Mouse (Mus musculus): ENCODE measurements at regions not wholly inside any gene's neighbourhood (a gene's known extent, or its start where the extent isn't known, plus 50 kb on each side); places are given as distances from the start of the nearest gene placed in this dataset.

DNA sequence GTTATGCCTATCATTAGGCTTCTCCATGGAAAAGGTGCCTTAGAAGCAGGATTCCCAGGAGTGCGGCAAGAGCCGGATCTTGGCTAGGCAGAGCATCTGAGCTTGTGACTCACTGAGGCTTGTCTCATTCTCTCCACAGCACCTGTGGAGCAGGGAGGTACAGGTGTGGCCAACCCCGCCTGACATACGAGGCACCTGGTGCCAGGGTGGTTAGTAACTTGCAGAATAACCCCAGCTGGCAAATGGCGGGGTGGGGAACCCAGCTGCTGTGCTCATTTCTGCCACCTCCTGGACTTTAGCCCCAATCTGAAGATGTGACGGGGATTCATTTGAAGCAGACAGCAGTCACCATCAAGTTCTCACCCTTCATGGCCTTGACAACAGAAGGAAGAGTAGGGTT is 96.2 kb downstream of the Pdgfra start:
- ATAC-seq (replicated peaks; ENCODE audit: low FRiP score, poor library complexity, severe bottlenecking), result no peak

DNA sequence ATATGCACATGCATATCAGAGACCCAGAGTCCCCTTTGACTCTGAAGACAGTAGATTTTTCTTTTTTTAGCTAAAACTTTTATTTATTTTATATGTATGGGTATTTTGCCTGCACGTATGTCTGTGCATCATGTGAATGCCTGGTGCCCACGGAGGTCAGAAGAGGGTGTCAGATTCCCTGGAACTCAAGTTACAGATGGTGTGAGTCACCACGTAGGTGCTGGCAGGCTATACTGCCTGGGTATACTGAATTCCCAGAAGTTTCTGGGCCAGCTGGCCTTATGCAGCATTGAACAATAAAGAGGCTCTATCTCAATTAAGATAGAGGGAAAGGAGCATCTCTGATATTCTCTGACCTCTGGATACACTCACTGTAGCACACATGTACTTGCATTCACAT is 97.6 kb downstream of the Pdgfra start:
- no peak for ATAC-seq (replicated peaks; ENCODE audit: low FRiP score, poor library complexity, severe bottlenecking)

DNA sequence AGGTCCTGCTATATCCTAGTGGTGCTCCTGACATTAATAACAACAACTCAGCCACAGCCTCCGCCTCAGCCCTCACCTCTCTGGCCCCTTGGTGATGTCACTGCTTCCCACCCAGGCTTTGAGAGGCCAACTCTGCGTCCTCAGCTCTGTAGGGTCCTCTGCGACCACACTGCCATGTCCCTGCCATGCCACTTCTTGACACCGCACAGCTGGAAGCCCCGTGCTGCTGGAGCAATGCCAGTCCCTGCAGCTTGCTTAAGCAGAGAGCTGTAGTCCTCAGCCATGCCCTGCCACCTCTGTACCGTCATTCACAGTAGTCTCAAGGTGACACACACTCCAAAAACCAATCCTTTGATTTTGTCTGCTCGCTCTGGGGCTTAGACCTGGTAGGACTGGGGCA is 101.3 kb downstream of the Pdgfra start:
- ATAC-seq (replicated peaks; ENCODE audit: low FRiP score, poor library complexity, severe bottlenecking), result no peak

DNA sequence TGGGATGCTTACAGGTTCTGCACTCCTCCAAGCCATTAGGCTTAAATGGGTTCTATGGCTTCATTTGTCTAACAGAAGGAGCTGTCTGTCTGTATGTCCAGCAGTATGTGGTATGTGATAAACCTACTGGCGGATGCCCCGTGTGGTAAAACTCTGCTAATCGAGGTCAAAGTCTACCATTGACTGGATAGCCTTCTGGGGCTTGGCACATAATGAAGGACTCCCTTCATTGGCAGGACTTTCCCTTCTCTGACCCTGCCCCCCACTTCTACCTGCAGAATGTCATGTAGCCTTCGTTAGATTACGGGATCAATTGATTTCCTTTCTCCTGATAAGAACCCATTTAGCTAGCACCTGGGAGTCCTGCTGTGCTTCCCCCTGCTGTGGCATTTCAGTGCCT is 101.7 kb downstream of the Pdgfra start:
- ATAC-seq (replicated peaks; ENCODE audit: low FRiP score, poor library complexity, severe bottlenecking), result no peak

DNA sequence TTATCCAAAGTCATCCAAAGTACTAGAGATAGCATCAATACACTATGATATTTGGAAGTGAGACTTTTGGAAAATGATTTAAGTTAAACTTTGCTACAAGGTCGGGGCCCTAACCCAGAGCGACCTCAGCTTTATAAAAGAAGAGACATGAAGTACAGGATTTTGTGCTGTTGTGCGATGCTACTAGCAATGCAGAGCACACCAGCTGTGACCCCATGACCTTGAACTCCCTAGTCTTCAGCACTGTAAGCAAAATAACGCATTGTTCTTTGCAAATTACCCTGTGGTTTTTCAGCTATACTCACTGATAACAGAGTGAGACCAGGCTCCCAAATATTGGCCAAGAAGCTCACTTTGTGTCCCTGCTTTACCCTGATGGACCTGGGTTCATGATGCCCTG is 104.1 kb downstream of the Pdgfra start:
- ATAC-seq (replicated peaks; ENCODE audit: low FRiP score, poor library complexity, severe bottlenecking), result no peak

DNA sequence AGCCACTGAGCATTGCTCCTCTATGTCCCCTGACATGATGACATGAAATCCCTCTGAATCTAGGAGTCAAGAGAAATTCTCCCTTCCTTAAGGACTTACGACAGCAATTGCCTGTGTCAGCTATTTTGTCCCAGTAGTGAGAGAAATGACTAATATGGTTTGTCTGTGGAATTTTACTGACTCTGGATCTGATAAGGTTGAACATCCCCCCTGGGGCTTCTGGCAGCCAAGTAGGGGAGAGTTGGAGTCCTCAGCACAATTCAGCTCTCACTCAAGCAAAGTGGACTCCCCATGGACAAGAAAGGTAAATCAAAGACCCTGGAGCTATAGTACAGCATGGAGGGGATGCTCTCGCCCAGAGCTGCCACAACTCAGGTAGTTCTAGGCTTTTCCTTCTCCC is 105.0 kb downstream of the Pdgfra start:
- ATAC-seq (replicated peaks; ENCODE audit: low FRiP score, poor library complexity, severe bottlenecking), result no peak

DNA sequence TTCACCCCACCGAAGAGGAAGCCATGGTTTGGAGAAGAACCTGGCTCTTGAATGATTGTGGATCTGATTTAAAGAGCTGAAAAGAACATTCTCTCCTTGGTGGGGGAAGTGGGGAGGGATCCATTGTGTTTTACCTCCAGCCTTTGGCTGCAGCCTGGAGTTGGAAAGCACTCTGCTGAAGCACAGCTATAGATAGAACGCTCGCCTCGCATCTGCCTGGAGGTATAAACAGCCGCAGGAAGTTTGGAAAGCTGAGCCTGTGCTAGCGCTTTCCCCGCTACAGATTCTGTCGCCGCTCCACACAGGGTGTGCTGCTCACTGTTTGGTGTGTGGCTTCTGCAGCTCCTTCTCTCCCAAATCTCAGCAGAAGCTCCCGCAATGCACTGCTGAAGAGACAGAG is 108.2 kb downstream of the Pdgfra start:
- ATAC-seq (replicated peaks; ENCODE audit: low FRiP score, poor library complexity, severe bottlenecking), result no peak

DNA sequence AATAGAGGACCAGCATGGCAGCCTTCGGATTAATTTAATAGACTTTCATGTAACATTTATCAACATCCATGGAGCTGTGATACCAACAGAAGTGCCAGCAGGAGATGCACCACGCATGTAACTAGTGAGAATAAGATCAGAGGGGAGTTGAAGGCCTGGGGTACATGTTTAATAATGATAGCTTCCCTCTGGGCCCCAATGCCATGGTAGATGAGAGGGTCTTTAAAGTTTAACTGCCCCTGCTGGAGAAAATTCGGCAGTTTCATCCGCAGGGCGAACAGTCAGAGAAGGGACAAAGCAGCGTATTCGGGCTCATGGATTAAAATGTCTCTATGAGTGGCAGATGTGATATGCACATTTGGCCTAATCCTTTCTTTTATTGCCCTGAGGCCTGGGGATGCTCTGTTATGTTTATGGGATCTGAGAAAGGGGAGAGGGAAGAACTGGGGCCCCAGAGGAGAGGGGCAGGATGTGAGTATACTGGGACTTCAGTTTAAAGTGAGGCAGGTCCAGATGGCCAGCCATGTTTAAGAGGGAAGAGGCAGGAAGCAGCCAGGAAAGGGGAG is 114.1 kb downstream of the Pdgfra start:
- ATAC-seq (replicated peaks; ENCODE audit: low FRiP score, poor library complexity, severe bottlenecking), result no peak

DNA sequence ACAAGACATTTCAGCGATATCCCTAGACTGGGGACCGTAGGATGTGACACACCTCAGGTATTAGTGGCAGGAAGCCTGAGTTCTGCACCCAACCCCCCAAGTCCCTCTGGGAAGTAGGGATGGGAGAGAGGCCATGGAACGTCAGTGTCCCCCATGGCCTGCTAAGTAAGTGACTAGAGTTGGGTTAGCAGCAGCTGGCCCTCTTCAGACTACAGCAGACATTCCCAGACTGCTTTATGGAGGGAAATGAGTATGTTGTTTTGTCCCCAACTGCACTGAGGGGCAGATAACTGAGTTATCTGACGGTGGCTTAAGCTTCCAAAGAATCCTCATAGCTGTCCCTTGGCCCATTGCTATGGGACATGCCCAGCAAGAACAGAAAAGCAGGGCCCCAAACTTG is 114.8 kb downstream of the Pdgfra start:
- ATAC-seq (replicated peaks; ENCODE audit: low FRiP score, poor library complexity, severe bottlenecking), result no peak

DNA sequence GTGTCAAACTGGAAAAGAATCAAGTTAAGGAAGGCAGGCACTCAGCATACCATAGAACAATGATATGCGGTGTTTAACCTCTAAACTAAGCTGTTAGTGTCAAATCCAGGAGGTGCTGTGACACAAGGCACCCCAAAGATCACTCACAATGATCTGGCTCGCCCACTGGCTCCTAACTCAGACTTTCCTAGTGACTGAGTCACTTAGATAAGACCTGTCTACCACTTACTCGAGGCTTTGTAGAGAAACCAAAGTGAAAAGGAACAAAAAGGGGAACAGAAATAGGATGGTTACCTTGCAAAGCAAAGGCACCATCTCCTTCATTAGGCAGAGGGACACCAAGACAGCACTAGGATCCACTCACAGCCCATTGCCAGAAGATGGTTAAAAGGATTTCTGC is 115.7 kb downstream of the Pdgfra start:
- no peak for ATAC-seq (replicated peaks; ENCODE audit: low FRiP score, poor library complexity, severe bottlenecking)

DNA sequence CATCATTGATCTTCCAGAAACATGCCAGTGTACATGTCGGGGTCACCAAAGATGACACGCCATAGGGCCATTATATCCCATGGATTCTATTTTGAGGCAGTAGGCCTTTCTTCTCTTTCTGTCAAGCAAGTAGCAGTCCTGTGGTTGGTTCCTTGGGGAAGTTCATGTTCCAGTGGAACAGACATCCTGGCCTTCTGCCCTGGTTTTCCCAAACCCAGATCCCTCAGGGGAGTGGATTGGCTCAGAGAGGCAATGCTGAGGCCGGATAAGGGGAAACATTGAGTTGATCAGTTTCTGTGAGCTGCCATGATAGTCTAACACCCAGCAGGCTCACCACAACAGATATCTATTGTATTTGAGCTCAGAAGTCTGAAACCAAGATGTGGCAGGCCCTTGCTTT is 125.9 kb downstream of the Pdgfra start:
- no peak for ATAC-seq (replicated peaks; ENCODE audit: low FRiP score, poor library complexity, severe bottlenecking)

DNA sequence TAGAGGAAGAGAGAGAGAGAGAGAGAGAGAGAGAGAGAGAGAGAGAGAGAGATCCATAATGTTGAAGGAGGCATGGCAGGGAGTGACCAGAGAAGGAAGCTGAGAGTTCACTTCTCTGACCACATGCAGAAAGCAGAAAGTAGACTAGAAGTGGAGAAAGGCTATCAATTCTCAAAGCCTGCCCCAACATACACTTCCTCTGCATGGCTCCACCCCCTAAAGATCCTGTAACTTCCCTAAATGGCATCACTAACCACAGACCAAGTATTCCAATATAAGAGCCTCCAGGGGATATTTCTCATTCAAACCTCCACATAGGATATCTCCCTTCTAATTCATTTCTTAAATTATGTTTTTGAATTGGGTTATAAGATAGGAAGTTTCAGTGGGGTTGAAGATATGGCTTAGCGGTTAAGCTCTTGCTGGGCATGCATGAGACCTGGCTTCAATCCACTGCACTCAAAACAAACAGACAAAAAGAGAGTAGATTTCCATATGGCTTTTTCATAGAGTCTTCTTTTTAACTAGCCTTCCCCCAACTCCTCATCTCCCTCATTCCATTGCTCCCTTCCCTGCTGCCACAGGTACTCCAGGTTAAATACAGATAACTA is 127.6 kb downstream of the Pdgfra start:
- ATAC-seq (replicated peaks; ENCODE audit: low FRiP score, poor library complexity, severe bottlenecking), result no peak

DNA sequence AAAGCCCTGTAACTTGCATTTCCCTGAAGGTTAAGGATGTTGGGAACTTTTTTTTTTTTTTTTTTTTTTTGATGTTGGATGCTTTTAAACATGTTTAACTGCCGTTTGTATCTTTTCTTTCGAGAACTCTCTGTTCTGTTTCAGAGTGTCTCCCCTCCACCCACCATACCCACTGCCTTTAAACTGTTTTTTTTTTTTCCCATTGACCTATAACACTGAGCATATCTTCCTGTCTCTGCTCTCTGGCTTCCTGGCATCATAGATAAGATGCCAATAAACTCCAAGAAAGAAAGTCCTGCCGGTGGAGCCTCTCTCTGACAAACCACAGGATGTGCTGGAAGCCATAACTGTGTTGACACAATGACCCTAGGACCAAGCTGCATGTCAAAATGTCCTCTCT is 128.6 kb downstream of the Pdgfra start:
- ATAC-seq (replicated peaks; ENCODE audit: low FRiP score, poor library complexity, severe bottlenecking), result no peak

DNA sequence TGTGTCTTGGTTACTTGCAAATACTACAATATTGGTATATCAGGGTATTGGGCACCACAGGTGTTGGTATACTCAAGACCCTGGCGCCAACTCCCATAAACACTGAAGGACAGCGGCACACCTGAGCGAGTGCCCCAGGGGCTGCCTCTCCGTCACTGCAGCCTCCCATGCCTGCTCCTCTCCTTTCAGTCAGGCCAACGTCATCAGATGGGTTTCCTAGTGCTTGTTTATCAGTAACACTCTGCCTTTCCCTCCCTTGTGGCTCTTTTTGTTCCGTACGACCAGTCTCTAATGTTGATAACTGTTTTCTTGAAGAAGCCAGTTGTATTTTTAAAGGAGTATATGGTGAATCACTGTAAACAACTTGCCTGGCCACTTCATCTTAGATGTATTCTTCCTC is 129.4 kb downstream of the Pdgfra start:
- ATAC-seq (replicated peaks; ENCODE audit: low FRiP score, poor library complexity, severe bottlenecking), result no peak

DNA sequence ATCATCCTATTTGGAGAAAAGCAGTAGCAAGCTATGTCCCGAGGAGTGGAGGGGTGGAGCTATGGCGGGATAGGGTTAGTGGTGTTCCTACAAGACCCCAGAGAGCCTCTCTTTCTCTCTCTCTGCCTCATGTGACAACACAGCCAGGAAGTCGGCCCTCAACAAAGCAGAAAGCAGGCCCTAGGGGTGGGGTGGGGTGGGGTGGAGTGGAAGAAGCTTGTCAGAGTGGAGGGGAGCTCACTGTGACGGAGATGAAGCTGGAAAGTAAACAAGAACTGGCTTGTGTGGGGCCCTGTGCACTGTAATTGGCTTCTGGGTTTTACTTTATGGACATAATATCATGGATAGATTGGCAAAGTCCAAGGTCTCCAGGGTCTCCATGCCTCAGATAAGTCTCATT is 130.5 kb downstream of the Pdgfra start:
- ATAC-seq (replicated peaks; ENCODE audit: low FRiP score, poor library complexity, severe bottlenecking), result no peak

DNA sequence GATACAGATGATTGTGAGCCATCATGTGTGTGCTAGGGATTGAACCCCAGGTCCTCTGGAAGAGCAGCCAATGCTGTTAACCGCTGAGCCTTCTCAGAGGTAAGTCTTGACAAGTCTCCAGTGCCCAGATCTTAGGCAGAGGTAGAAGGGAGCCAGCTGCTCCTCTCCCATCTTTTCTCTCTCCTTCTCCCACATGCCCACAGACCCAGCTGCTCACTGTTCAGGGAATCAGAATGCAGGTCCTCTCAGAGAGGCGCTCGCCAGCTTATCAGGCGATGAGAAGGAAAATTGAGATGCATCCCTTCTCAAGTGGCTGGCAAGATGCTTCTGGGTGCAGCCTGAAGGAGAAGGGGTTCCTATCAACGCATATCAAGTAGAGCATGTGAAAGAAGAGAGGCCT is 131.7 kb downstream of the Pdgfra start:
- no peak for ATAC-seq (replicated peaks; ENCODE audit: low FRiP score, poor library complexity, severe bottlenecking)

DNA sequence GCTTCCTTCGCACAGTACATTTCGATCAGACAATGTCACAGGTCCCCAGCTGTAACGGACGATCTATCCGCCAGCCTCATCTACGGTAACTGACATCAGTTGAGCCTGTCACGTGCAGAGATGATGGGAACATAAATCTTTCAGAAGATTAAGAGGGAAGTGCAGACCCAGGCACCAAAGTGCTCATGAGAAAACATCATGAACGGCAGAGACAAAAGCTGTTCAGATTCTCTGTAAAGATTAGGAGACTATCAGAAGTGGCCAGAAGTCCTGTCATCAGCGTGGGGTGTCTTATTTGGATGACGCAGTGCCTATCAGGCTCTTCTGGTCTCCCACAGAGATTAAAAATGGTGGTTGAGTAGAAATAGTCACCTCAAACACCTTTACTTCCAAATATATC is 133.9 kb downstream of the Pdgfra start:
- no peak for ATAC-seq (replicated peaks; ENCODE audit: low FRiP score, poor library complexity, severe bottlenecking)

DNA sequence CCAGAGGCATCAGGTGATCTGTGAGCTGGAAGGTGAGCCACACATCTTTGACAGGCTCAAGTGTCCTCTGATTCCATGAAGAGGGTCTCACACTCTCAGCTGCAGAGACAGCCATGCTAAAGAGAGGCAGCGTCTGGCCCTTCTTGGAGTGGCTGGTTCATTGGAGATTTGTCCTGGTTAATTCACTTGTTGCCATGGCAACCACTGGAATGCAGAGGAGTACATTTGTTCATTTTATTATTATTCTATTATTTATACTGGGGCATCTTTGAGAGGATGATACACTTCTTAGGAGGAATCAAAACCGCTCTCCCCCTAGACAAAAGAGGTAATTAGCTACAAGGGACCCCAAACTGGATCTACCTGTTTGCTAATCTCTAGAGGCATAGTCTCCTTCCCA is 143.6 kb downstream of the Pdgfra start:
- ATAC-seq (replicated peaks; ENCODE audit: low FRiP score, poor library complexity, severe bottlenecking), result no peak

DNA sequence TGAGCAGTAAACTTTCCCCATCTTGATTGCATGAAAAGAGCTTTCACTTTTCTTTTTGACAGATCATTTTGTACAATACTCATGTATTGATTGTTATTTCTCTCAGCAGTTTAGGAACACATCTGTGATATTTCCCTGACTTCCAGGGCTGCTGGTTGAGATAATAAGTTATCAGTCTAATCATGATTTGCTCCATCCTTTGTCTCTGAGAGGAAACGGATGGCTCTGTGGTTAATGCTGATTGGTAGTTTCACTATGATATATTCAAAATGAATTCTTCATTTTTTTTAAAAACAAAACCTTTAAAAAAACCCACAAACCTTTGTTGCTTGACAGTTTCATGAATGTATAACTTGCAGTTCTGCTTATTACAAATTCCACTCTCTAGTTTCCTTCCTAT is 160.8 kb downstream of the Pdgfra start:
- no peak for ATAC-seq (replicated peaks; ENCODE audit: low FRiP score, poor library complexity, severe bottlenecking)

DNA sequence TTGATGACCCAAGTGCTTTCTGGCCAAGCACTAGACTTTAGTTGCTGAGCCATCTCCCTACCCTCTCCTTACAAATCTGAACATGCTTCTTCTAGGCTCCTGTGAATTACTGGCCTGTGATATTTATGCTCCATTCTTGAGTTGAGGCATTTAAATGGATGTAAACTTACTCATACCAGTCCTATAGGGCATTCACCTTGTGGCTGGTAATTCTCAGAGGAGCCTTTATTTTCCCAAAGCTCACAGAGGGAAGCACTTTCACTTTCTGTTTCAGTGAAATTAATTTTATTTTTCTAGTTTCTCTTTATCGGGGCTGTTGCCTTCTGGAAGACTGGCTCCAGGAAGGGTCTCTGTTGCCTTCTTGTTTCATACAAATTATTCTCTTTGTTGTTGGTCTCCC is 163.9 kb downstream of the Pdgfra start:
- ATAC-seq (replicated peaks; ENCODE audit: low FRiP score, poor library complexity, severe bottlenecking), result no peak

DNA sequence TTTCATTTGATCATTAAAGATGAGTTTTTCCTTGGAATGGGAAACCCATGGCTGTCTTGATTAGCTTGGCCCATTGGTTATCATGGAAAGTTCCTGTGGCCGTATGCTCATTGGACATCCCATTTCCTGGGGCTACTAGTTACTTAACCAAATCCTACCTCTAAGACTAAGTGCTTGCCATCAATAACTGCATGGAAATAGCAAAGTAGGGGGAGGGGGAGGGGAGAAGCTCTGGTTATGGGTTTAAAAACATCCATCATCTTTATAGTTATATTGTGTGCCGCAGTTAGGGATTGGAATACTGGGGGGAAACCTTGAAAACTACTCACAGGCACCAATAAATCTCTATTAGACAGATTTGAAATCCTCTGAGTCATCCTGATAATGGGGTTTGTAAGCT is 168.4 kb downstream of the Pdgfra start:
- ATAC-seq (replicated peaks; ENCODE audit: low FRiP score, poor library complexity, severe bottlenecking), result no peak

DNA sequence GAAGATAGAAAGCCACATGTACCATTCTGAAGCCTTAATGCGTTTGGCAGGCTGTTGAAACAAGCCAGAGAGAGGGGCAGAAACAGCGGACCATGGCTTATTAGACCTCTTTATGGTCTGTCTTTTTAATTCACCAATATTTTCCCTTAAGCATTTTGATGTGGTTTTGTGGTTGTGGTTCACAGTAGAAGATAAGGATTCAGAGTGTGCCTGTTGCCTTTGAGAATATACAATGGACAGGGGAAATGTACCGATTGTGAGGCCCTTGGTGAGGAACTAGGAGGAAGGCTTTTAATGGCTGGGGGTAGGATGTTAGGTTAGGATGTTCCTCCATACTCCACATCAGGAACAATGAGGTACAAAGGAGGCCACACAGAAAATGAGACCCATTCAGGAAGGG is 182.0 kb downstream of the Pdgfra start:
- no peak for ATAC-seq (replicated peaks; ENCODE audit: low FRiP score, poor library complexity, severe bottlenecking)
